Mouse (Mus musculus): ENCODE measurements around the gene Obox1. TPM values are rescaled to one million over a fixed set of nuclear protein-coding genes. Genes with fewer than 3 reads are reported as not detected.
"Not testable (repeated sequence)": the region's sequence is repeated elsewhere in the genome, so short reads cannot be mapped to it uniquely, and the experiment has no call there.

Gene Obox1
- not detected for total RNA-seq (2021)
- long read RNA-seq, experiment 1, result 0 reads
- long read RNA-seq, experiment 2, result 0 reads

DNA sequence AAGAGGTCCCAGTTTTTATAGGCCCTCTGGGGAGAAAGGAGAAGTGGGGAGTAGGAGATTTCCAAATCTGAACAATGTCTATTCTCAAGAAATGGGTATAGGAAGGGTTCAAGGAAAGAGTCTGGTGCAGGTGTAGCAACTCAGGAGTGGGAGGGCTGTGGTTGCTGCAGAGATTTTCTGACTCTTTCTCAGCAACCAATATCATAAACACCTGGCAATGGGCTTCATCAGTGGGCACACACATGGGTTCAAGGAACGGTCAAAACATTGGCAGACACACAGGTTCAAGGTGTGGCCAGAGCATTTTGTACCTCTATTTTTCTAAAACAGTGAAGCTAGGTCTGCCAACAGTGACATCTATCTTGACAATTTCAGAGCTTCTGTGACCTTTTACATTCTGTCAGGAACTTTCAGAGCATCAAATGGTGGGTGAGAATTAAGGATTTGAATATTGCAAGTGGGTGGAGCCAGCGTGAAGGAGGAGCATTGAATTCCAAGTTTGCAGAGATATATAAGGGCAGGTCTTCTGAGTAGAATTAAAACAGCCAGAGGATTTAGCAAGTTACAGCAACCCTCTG, at the start of gene Obox1, which contains the start of gene Obox2:
Obox1 (plus strand) TSS at position 528 of the 578 bp plus-strand sequence.
Obox2 (plus strand) TSS at position 301 of the 578 bp plus-strand sequence.
- DNase-seq; intact Hi-C loops (cut with DNase I): not testable (repeated sequence)

DNA sequence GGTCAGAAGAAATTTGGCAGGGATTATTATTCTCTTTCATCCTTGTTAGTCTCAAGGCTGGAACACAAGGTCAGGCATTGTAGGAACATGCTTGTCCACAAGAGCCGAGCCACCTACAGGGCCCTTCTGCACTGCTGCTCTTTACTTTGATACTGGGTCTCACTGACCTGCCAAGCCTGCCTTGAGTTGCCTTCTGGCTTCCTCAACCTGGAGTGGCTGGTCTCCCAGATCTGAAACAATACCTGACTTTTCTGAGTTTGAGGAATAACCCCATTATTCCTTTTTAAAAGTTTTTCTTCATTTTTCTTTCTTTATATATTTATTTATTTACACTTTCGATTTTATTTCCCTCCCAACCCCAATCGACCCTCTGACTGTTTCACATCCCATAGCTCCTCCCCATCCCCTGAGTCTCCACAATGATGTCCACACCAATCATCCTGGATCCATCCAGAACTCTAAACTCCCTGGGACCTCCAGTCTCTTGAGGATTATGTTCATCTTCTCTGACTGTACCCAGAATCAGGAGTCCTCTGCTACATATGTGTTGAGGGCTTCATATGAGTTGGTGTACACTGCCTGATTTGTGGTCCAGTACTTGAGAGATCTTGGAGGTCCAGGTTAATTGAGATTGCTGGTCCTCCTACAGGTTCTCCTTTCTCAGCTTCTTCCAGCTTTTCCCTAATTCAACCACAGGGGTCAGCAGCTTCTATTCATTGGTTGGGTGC, 10.6 kb downstream of the Obox1 start:
- DNase-seq; intact Hi-C loops (cut with DNase I): not testable (repeated sequence)

DNA sequence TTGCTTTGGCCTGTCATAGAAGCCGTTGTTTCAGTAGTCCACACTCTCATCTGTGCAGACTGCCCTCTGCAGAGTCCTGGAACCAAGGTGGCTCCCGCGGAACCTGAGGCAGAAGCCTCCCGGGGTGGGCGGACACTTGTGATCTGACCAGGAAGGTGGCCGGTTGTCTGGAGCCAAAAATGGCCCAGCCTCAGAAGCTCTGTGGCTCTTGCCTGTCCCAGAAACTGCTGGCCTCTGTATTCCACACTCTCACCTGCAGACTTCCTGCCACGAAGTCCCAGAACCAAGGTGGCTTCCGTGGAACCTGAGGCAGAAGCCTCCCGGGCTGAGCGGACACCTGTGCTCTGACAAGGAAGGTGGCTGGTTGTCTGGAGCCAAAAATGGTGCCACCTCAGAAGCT, 18.1 kb downstream of the Obox1 start:
- intact Hi-C loops (cut with DNase I); DNase-seq: not testable (repeated sequence)

DNA sequence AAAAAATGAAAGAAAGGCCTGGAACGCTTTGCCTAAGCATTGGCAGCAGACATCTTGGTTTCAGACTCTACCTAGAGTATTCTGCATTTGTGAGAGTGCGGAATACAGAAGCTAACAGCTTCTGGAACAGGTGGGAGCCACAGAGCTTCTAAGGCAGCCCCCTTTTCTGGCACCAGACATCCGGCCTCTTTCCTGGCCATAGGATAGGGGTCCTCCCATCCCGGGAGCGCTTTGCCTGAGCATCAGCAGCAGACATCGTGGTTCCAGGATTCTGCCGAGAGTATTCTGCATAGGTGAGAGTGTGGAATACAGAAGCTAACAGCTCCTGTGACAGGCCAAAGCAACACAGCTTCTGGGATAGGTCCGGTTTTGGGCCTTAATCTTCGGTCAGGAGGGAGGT, 29.3 kb downstream of the Obox1 start:
- DNase-seq; intact Hi-C loops (cut with DNase I): not testable (repeated sequence)

DNA sequence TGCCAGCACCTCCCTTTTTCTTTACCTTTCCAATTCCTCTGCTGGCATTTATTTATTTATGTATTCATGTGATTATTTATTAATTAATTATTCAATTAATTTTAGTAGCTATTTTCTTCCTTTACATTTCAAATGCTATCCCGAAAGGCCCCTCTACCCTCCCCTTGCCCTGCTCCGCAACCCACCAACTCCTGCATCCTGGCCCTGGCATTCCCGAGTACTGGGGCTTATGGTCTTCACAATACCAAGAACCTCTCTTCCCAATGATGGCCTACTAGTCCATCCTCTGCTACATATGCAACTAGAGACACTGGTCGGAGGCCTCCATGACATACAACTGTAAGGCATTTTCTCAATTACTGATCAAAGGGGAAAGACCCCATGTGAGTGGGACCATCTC, 36.8 kb downstream of the Obox1 start:
- intact Hi-C loops (cut with DNase I); DNase-seq: not testable (repeated sequence)

DNA sequence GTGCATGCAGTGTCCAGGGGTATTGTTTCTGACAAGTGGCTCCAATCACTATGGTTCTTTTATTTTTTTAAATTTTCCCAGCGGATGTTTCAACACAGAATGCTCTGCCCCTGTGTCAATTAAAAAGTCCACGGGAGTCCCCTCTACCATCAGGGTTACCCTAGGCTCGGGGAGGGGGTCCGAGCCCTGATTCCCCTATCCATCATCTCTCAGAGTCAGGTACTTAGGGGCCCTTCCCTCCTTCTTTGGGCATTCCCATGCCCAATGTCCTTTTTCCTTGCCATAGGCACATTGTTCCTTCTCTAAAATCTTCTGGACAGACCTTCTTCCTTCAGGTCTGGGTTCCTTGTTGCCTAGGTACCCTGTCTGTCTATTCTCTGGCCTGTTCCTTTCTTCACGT, 120.7 kb downstream of the Obox1 start:
- DNase-seq; intact Hi-C loops (cut with DNase I): not testable (repeated sequence)

Other genes starting within 250 kb of the Obox1 start
- not detected for gene Obox2, start 227 bp upstream of the Obox1 start, total RNA-seq (2021)

Data from heart, postnatal 14 days (tissue).